Mouse (Mus musculus): Measurements from ENCODE around the gene Lypd6b.

DNA sequence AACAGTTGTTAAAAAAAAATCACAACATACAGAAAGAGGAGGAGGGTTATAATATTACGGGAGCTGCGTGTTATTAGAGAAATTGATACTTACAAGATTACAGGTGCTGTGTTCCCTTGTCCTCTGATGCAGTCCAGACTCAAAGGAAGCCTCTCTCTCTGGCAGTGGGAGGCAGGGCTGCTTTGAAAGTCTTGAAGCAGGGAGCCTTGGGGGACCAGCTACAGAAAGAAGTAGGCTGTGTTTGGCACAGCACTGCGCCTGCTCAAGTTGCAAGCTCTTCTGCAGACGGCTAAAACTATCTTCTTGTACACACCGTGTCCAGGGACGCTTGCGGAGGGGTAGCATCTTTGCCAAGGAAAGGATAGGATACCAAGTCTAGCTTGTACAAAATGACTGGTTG lies 51.1 kb downstream of the Lypd6b start:
- TF ChIP-seq POLR2A (IDR thresholded peaks at IDR 0.05; ENCODE audit: borderline replicate concordance, insufficient read depth, low read length) = no peak
- TF ChIP-seq CTCF (IDR thresholded peaks at IDR 0.05; ENCODE audit: borderline replicate concordance, insufficient read depth, low read depth, low read length) = no peak

All from cerebellum, adult 2 months (tissue).